Mouse (Mus musculus): Measurements from ENCODE around the gene AW146154. TPM values are rescaled to one million over a fixed set of nuclear protein-coding genes. Genes with fewer than 3 reads are reported as not detected.
"Not testable (repeated sequence)": the region's sequence is repeated elsewhere in the genome, so short reads cannot be mapped to it uniquely, and the experiment has no call there.

Gene AW146154
- polyA plus RNA-seq, 2 experiments: 7.2 to 12.5 TPM

- 0% methylated on average over 6 of the region's 6 CpGs for WGBS
- not testable (repeated sequence) for H3K4me1 ChIP-seq (ENCODE audit: control insufficient read depth, insufficient read depth, low read length); H3K27me3 ChIP-seq (ENCODE audit: control insufficient read depth, insufficient read depth, low read length); DNase-seq (ENCODE audit: low spot score); H3K9me3 ChIP-seq (ENCODE audit: control insufficient read depth, low read length); H3K36me3 ChIP-seq (ENCODE audit: control insufficient read depth, insufficient read depth, low read length); H3K27ac ChIP-seq (replicated peaks; ENCODE audit: low read depth, low read length)
- H3K4me3 ChIP-seq (replicated peaks; ENCODE audit: low read length): peak overlapping the region; percentile 59
- ATAC-seq (ENCODE audit: low FRiP score, low read depth): peak; percentile 74
- peak; percentile 33; the same call in 1 of the 2 replicates for TF ChIP-seq POLR2A (IDR thresholded peaks at IDR 0.05; ENCODE audit: borderline replicate concordance, extremely low read depth, insufficient read depth, insufficient read length)
- peak overlapping the region; percentile 63 for H3K4me2 ChIP-seq (replicated peaks; ENCODE audit: low read depth, low read length, severe bottlenecking)
- peak overlapping the region; percentile 58 for H3K9ac ChIP-seq (ENCODE audit: low read depth, low read length, severe bottlenecking)
Observed at GRCm38 (mm10) chr7:41499018-41499388, 687 bp downstream of the AW146154 start.

GRCm38 (mm10) chr7:41498464-41498863, 1.2 kb downstream of the AW146154 start:
- not testable (repeated sequence) for DNase-seq (ENCODE audit: low spot score)
- 62% methylated on average over 2 of the region's 4 CpGs for WGBS

GRCm38 (mm10) chr7:41497871-41498270, 1.8 kb downstream of the AW146154 start:
- Histone ChIP-seq H3K27me3 (ENCODE audit: control insufficient read depth, insufficient read depth, low read length) (no peaks in the 10 kb centered on the region), H3K9me3 (ENCODE audit: control insufficient read depth, low read length) (0 out of 2 replicates have a peak, but pooled peaks cover 12% of the 10 kb centered on the region), H3K4me1 (ENCODE audit: control insufficient read depth, insufficient read depth, low read length) (no peaks in the 10 kb centered on the region), H3K9ac (ENCODE audit: low read depth, low read length, severe bottlenecking) (no peak overlapping the region), H3K4me3 (replicated peaks; ENCODE audit: low read length) (no peak overlapping the region), H3K4me2 (replicated peaks; ENCODE audit: low read depth, low read length, severe bottlenecking) (no peak overlapping the region), H3K27ac (replicated peaks; ENCODE audit: low read depth, low read length) (no peak overlapping the region), H3K36me3 (ENCODE audit: control insufficient read depth, insufficient read depth, low read length) (0 out of 2 replicates have a peak, but pooled peaks cover 5% of the 10 kb centered on the region)
- WGBS: 97% methylated on average over 2 of the region's 2 CpGs
- DNase-seq (ENCODE audit: low spot score) (no peak), ATAC-seq (ENCODE audit: low FRiP score, low read depth) (no peak)
- no peak for TF ChIP-seq POLR2A (IDR thresholded peaks at IDR 0.05; ENCODE audit: borderline replicate concordance, extremely low read depth, insufficient read depth, insufficient read length)

More at GRCm38 (mm10) chr7:41498464-41498863, 1.2 kb downstream of the AW146154 start:
- peak overlapping the region; percentile 63 for H3K4me2 ChIP-seq (replicated peaks; ENCODE audit: low read depth, low read length, severe bottlenecking)
- H3K27me3 ChIP-seq (ENCODE audit: control insufficient read depth, insufficient read depth, low read length); H3K27ac ChIP-seq (replicated peaks; ENCODE audit: low read depth, low read length); H3K4me1 ChIP-seq (ENCODE audit: control insufficient read depth, insufficient read depth, low read length); H3K36me3 ChIP-seq (ENCODE audit: control insufficient read depth, insufficient read depth, low read length); ATAC-seq (ENCODE audit: low FRiP score, low read depth): not testable (repeated sequence)
- 0 out of 2 replicates have a peak, but pooled peaks cover 12% of the 10 kb centered on the region for H3K9me3 ChIP-seq (ENCODE audit: control insufficient read depth, low read length)
- H3K4me3 ChIP-seq (replicated peaks; ENCODE audit: low read length): peak overlapping the region; percentile 59
- H3K9ac ChIP-seq (ENCODE audit: low read depth, low read length, severe bottlenecking): peak overlapping the region; percentile 58; the same call in 1 of the 2 replicates

GRCm38 (mm10) chr7:41451864-41452263, 47.8 kb downstream of the AW146154 start:
- Histone ChIP-seq H3K4me3 (replicated peaks; ENCODE audit: low read length) (no peak overlapping the region), H3K4me1 (ENCODE audit: control insufficient read depth, insufficient read depth, low read length) (no peaks in the 10 kb centered on the region), H3K27ac (replicated peaks; ENCODE audit: low read depth, low read length) (no peak overlapping the region), H3K9ac (ENCODE audit: low read depth, low read length, severe bottlenecking) (no peak overlapping the region), H3K4me2 (replicated peaks; ENCODE audit: low read depth, low read length, severe bottlenecking) (no peak overlapping the region), H3K36me3 (ENCODE audit: control insufficient read depth, insufficient read depth, low read length) (no peaks in the 10 kb centered on the region), H3K27me3 (ENCODE audit: control insufficient read depth, insufficient read depth, low read length) (no peaks in the 10 kb centered on the region), H3K9me3 (ENCODE audit: control insufficient read depth, low read length) (peaks cover 4% of the 10 kb centered on the region; the same call in 1 of the 2 replicates)
- ATAC-seq (ENCODE audit: low FRiP score, low read depth): no peak
- no peak for TF ChIP-seq POLR2A (IDR thresholded peaks at IDR 0.05; ENCODE audit: borderline replicate concordance, extremely low read depth, insufficient read depth, insufficient read length)
- no peak for DNase-seq (ENCODE audit: low spot score)
- WGBS: 11% methylated on average over 10 of the region's 10 CpGs

- not testable (repeated sequence) for DNase-seq (ENCODE audit: low spot score); H3K9me3 ChIP-seq (ENCODE audit: control insufficient read depth, low read length); H3K9ac ChIP-seq (ENCODE audit: low read depth, low read length, severe bottlenecking); H3K4me3 ChIP-seq (replicated peaks; ENCODE audit: low read length); H3K4me1 ChIP-seq (ENCODE audit: control insufficient read depth, insufficient read depth, low read length); H3K4me2 ChIP-seq (replicated peaks; ENCODE audit: low read depth, low read length, severe bottlenecking); H3K27me3 ChIP-seq (ENCODE audit: control insufficient read depth, insufficient read depth, low read length); ATAC-seq (ENCODE audit: low FRiP score, low read depth); H3K36me3 ChIP-seq (ENCODE audit: control insufficient read depth, insufficient read depth, low read length); H3K27ac ChIP-seq (replicated peaks; ENCODE audit: low read depth, low read length)
- 36% methylated on average over 1 of the region's 1 CpGs for WGBS
Observed at GRCm38 (mm10) chr7:41448596-41448995, 51.1 kb downstream of the AW146154 start, which contains the start of gene Vmn2r57. Gene Vmn2r57 (minus strand): TSS chr7:41448696.

Other genes starting within 250 kb of the AW146154 start
- 4.7 and 6.9 TPM in 2 replicates for gene AI987944, start 106.5 kb downstream of the AW146154 start, polyA plus RNA-seq (2012; rRNA removed)
- gene AI987944, start 106.5 kb downstream of the AW146154 start, polyA plus RNA-seq (2014; fragmentation: Nextera tagmentation; extraction: Ambion mirVana): 12.8 TPM in 2 replicates
- gene Vmn2r57, start 51.2 kb downstream of the AW146154 start, polyA plus RNA-seq (2012; rRNA removed): 0.44 and 0.55 TPM in 2 replicates
- 0.21 and 0.35 TPM in 2 replicates for gene Vmn2r57, start 51.2 kb downstream of the AW146154 start, polyA plus RNA-seq (2014; fragmentation: Nextera tagmentation; extraction: Ambion mirVana)
- gene Gm20449, start 473 bp downstream of the AW146154 start, polyA plus RNA-seq (2012; rRNA removed): 0.43 and 0.49 TPM in 2 replicates
- 0.14 TPM in 1 of 2 replicates, not detected in the other for gene Gm20449, start 473 bp downstream of the AW146154 start, polyA plus RNA-seq (2014; fragmentation: Nextera tagmentation; extraction: Ambion mirVana)
- gene Gm6871, start 73.8 kb upstream of the AW146154 start, polyA plus RNA-seq (2012; rRNA removed): 0.09 TPM in 1 of 2 replicates, not detected in the other
- not detected in 2 replicates for gene Gm6871, start 73.8 kb upstream of the AW146154 start, polyA plus RNA-seq (2014; fragmentation: Nextera tagmentation; extraction: Ambion mirVana)
- 10.6 TPM in 2 replicates for gene 2610021A01Rik, start 99.3 kb upstream of the AW146154 start, polyA plus RNA-seq (2012; rRNA removed)
- 13.2 and 13.6 TPM in 2 replicates for gene 2610021A01Rik, start 99.3 kb upstream of the AW146154 start, polyA plus RNA-seq (2014; fragmentation: Nextera tagmentation; extraction: Ambion mirVana)
- 9.5 and 11.4 TPM in 2 replicates for gene Zfp788, start 133.3 kb upstream of the AW146154 start, polyA plus RNA-seq (2012; rRNA removed)
- 13.4 and 15.7 TPM in 2 replicates for gene Zfp788, start 133.3 kb upstream of the AW146154 start, polyA plus RNA-seq (2014; fragmentation: Nextera tagmentation; extraction: Ambion mirVana)